ENCODE assay signal across 23 mouse cellular contexts in the genomic region with DNA sequence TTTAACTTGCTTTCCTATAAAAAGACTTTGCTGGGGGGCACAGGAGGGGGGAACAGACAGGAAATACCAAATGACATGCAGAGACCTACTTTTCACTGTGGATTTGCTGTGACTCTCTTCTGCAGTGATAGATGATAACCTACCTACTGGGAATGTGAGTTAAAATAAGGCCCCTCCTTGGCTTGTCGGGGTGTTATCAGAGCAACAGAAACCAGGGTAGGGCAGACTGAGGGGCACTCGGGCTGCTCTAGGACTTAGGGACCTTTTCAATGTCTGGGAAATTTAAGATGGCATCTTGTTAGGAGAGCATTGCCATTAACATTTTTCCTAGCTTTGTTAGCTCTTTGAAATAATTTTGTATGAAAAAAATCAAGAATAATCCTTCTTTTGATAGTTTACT. TPM values are rescaled to one million over a fixed set of nuclear protein-coding genes. Genes with fewer than 3 reads are reported as not detected.
"Had no signal": no experiment of that assay in that cellular context is flagged by ENCODE, and none has a peak within 500 bp of the region (broad histone marks: within the 10 kb centered on the region; RNA-seq: fewer than 3 reads in every experiment).

No protein-coding gene starts in this region.

- H3K4me1 ChIP-seq: midbrain, embryonic 10.5 days; neural tube, embryonic 13.5 days; neural tube, embryonic 15.5 days had no signal

- H3K36me3 ChIP-seq: midbrain, embryonic 10.5 days; midbrain, embryonic 12.5 days; neural tube, embryonic 13.5 days had no signal

- DNase-seq: lung, postnatal 10 days; midbrain, embryonic 14.5 days; retina, postnatal 1 day; right cerebral cortex, adult 18-20 months; right cerebral cortex, postnatal 25 days; right cerebral cortex, postnatal 4 days; spleen, adult 18-20 months; thymus, adult 18-20 months; thymus, postnatal 14 days; thymus, postnatal 36 days had no signal

- H3K9me3 ChIP-seq: midbrain, embryonic 10.5 days; neural tube, embryonic 13.5 days; neural tube, embryonic 15.5 days had no signal

- H3K27ac ChIP-seq: midbrain, embryonic 10.5 days; midbrain, embryonic 12.5 days; neural tube, embryonic 13.5 days; neural tube, embryonic 15.5 days had no signal

- H3K4me3 ChIP-seq: midbrain, embryonic 10.5 days; midbrain, embryonic 12.5 days; myocyte; neural tube, embryonic 13.5 days; neural tube, embryonic 15.5 days had no signal

- H3K27me3 ChIP-seq: midbrain, embryonic 12.5 days; neural tube, embryonic 13.5 days; neural tube, embryonic 15.5 days had no signal

- H3K9ac ChIP-seq: lung, embryonic 14.5 days; midbrain, embryonic 12.5 days; neural tube, embryonic 13.5 days; neural tube, embryonic 15.5 days had no signal

- H3K4me2 ChIP-seq: midbrain, embryonic 12.5 days; neural tube, embryonic 13.5 days; neural tube, embryonic 15.5 days had no signal

- ATAC-seq: midbrain, embryonic 16.5 days had no signal

RNA-seq across cellular contexts. Expression of gene Ucma, which starts 47.4 kb away (rescaled TPM):
- total RNA-seq: megakaryocyte, adult 5-6 weeks; megakaryocyte-erythroid progenitor cell, adult 5-6 weeks had no signal
- polyA plus RNA-seq: lung, embryonic 14.5 days; lung, embryonic 16.5 days; midbrain, embryonic 10.5 days; midbrain, embryonic 12.5 days; neural tube, embryonic 13.5 days; neural tube, embryonic 15.5 days; small intestine, adult 2 months; stomach, embryonic 14.5 days; stomach, embryonic 16.5 days had no signal
